Comparison of ENCODE assay signal across 21 mouse cellular contexts in the genomic region with DNA sequence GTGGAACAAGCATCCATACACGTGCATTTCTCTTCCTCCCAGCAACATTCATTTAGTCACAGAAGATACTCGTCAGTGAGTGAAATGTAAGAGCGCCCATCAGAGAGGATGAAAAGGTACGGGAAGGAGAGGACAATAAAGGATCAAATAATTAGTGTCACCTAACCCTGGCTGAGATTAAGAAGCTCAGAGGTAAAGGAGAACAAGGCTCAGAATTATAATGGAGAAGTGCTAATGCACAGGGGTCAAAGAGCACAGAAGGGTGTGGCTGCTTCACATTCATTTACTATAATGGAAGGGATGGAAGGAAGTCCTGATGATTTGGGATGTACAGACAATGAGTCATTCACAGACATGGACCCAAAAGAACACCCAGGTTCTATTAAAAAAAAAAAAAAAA. TPM values are rescaled to one million over a fixed set of nuclear protein-coding genes. Genes with fewer than 3 reads are reported as not detected.
A peak's percentile ranks its signal among the peaks of the same experiment; 100 is the strongest.
DNase-seq lines count a peak whose midpoint lies in the region; ATAC-seq and TF ChIP-seq lines count a peak whose summit lies in the region.
"Had no signal": no experiment of that assay in that cellular context is flagged by ENCODE, and none has a peak within 500 bp of the region (broad histone marks: within the 10 kb centered on the region; RNA-seq: fewer than 3 reads in every experiment).

No protein-coding gene starts in this region.

- intact Hi-C loops in gastrocnemius, adult 2 months (cut with DNase I), result no loop called here

- no peak overlapping the region for H3K4me3 ChIP-seq in midbrain, embryonic 11.5 days (ENCODE audit: low read depth, low read length)
- no peak overlapping the region for H3K4me3 ChIP-seq in midbrain, embryonic 16.5 days (ENCODE audit: low read depth, low read length)
- no peak overlapping the region for H3K4me3 ChIP-seq in ES-E14 (ENCODE audit: insufficient read depth in 1 of 2, low read depth in 1 of 2, low read length in 2 of 2, poor library complexity in 1 of 2, severe bottlenecking in 1 of 2)
- no peak overlapping the region for H3K4me3 ChIP-seq in gastrocnemius, adult 2 months
- H3K4me3 ChIP-seq: embryonic facial prominence, embryonic 12.5 days; forebrain, embryonic 13.5 days; forebrain, embryonic 15.5 days had no signal

- no peaks in the 10 kb centered on the region for H3K9me3 ChIP-seq in midbrain, embryonic 11.5 days (ENCODE audit: control insufficient read depth, low read length)
- no peaks in the 10 kb centered on the region for H3K9me3 ChIP-seq in midbrain, embryonic 16.5 days (replicated peaks; ENCODE audit: control insufficient read depth, low read length, poor library complexity, severe bottlenecking)
- H3K9me3 ChIP-seq in ES-E14 (ENCODE audit: control insufficient read depth, insufficient read depth, low read depth, low read length), result no peaks in the 10 kb centered on the region
- H3K9me3 ChIP-seq: embryonic facial prominence, embryonic 12.5 days; forebrain, embryonic 13.5 days; forebrain, embryonic 15.5 days had no signal

- 52% methylated on average over 4 of the region's 4 CpGs for WGBS in midbrain, embryonic 11.5 days
- 53% methylated on average over 4 of the region's 4 CpGs for WGBS in midbrain, embryonic 16.5 days

- no peaks in the 10 kb centered on the region for H3K4me1 ChIP-seq in midbrain, embryonic 11.5 days (ENCODE audit: control insufficient read depth, insufficient read depth, low read length)
- peaks cover 24% of the 10 kb centered on the region for H3K4me1 ChIP-seq in midbrain, embryonic 16.5 days (ENCODE audit: control insufficient read depth, insufficient read depth, low read length)
- H3K4me1 ChIP-seq in ES-E14 (ENCODE audit: control insufficient read depth in 2 of 2, insufficient read depth in 2 of 2, low read length in 2 of 2, poor library complexity in 1 of 2), result peaks cover 0 to 9% of the 10 kb centered on the region in 2 experiments; a peak in 2 of 4 replicates
- H3K4me1 ChIP-seq: embryonic facial prominence, embryonic 12.5 days had no signal

- no peak overlapping the region for H3K4me2 ChIP-seq in midbrain, embryonic 11.5 days
- H3K4me2 ChIP-seq in midbrain, embryonic 16.5 days (ENCODE audit: low read length), result no peak overlapping the region
- H3K4me2 ChIP-seq: embryonic facial prominence, embryonic 12.5 days; forebrain, embryonic 13.5 days; forebrain, embryonic 15.5 days had no signal

- peak; percentile 31 for DNase-seq in midbrain, embryonic 11.5 days (ENCODE audit: low spot score, missing footprints)
- DNase-seq in ES-E14 (ENCODE audit: low read depth, low spot score) (no peak), ZHBTc4 (ENCODE audit: low read depth, low spot score) (peak; percentile 51)
- no peak for DNase-seq in gastrocnemius, adult 2 months
- no peak for DNase-seq in heart, adult 18-20 months
- DNase-seq: adrenal gland, adult 2 months; adrenal gland, postnatal 10 days; adrenal gland, postnatal 25 days; cerebellum, adult 11 months; cerebellum, adult 18-20 months; cerebellum, adult 8-10 months; cerebellum, adult 9-11 months; cerebellum, postnatal 14 days; cerebellum, postnatal 36 days; embryo, embryonic 11 days; forebrain, postnatal 0 days had no signal

- no peak for TF ChIP-seq CTCF in gastrocnemius, adult 2 months (IDR thresholded peaks at IDR 0.05)

- no peak overlapping the region for H3K9ac ChIP-seq in midbrain, embryonic 11.5 days (ENCODE audit: low read length)
- H3K9ac ChIP-seq in midbrain, embryonic 16.5 days (ENCODE audit: low read depth, low read length), result no peak overlapping the region
- H3K9ac ChIP-seq in ES-E14 (ENCODE audit: insufficient read depth, low read depth, low read length, poor library complexity, severe bottlenecking), result no peak overlapping the region
- H3K9ac ChIP-seq: embryonic facial prominence, embryonic 12.5 days; forebrain, embryonic 13.5 days; forebrain, embryonic 15.5 days; forebrain, postnatal 0 days had no signal

- ATAC-seq in midbrain, embryonic 11.5 days (ENCODE audit: low FRiP score), result no peak
- ATAC-seq in midbrain, embryonic 16.5 days, result no peak
- ATAC-seq: forebrain, embryonic 13.5 days; forebrain, embryonic 15.5 days; forebrain, postnatal 0 days had no signal

- no peak overlapping the region for H3K27ac ChIP-seq in midbrain, embryonic 11.5 days (ENCODE audit: low read depth, low read length)
- H3K27ac ChIP-seq in midbrain, embryonic 16.5 days (ENCODE audit: low read length), result no peak overlapping the region
- H3K27ac ChIP-seq in ES-E14 (ENCODE audit: insufficient read depth, low read depth, low read length, poor library complexity, severe bottlenecking), result no peak overlapping the region
- no peak overlapping the region for H3K27ac ChIP-seq in gastrocnemius, adult 2 months
- H3K27ac ChIP-seq: embryonic facial prominence, embryonic 12.5 days; forebrain, embryonic 13.5 days; forebrain, embryonic 15.5 days had no signal

- H3K27me3 ChIP-seq in midbrain, embryonic 11.5 days (ENCODE audit: control insufficient read depth, insufficient read depth, low read length), result no peaks in the 10 kb centered on the region
- no peaks in the 10 kb centered on the region for H3K27me3 ChIP-seq in midbrain, embryonic 16.5 days (ENCODE audit: control insufficient read depth, insufficient read depth, low read depth, low read length)
- H3K27me3 ChIP-seq: forebrain, embryonic 13.5 days; forebrain, embryonic 15.5 days had no signal

- no peaks in the 10 kb centered on the region for H3K36me3 ChIP-seq in midbrain, embryonic 11.5 days (ENCODE audit: control insufficient read depth, insufficient read depth, low read length)
- H3K36me3 ChIP-seq in midbrain, embryonic 16.5 days (ENCODE audit: control insufficient read depth, insufficient read depth, low read length), result no peaks in the 10 kb centered on the region
- no peaks in the 10 kb centered on the region for H3K36me3 ChIP-seq in ES-E14 (ENCODE audit: control insufficient read depth, insufficient read depth, low read length, poor library complexity, severe bottlenecking)
- H3K36me3 ChIP-seq: embryonic facial prominence, embryonic 12.5 days; forebrain, embryonic 15.5 days had no signal

- in situ Hi-C loops in ES-E14 (cut with MboI; ENCODE audit: low sequenced_read_pairs in 2 of 2, unreplicated experiment in 2 of 2), result no loop called here

TF ChIP-seq in ES-E14, 5 proteins besides CTCF, POLR2A, EP300 and RAD21:
- TF ChIP-seq CHD2 (IDR thresholded peaks at IDR 0.05; ENCODE audit: low read depth, low read length) (no peak), ZC3H11A (IDR thresholded peaks at IDR 0.05; ENCODE audit: borderline replicate concordance, low read depth, low read length) (no peak), ZNF384 (IDR thresholded peaks at IDR 0.05; ENCODE audit: low read depth, low read length) (0 out of 2 replicates have a peak, but pooled peaks have one; percentile 54), MAFK (IDR thresholded peaks at IDR 0.05; ENCODE audit: insufficient read depth, low read depth, low read length) (no peak), HCFC1 (IDR thresholded peaks at IDR 0.05; ENCODE audit: borderline replicate concordance, insufficient read depth, low read length) (no peak)

RNA-seq across cellular contexts. Expression of gene Elavl2, which starts 36.6 kb away (rescaled TPM):
- 93.7 and 103 TPM in 2 replicates for polyA plus RNA-seq in midbrain, embryonic 11.5 days (2014; fragmentation: Nextera tagmentation; extraction: Ambion mirVana)
- polyA plus RNA-seq in midbrain, embryonic 16.5 days (2015; fragmentation: Nextera tagmentation; extraction: Ambion mirVana), result 158 and 161 TPM in 2 replicates
- 15.5 and 21.3 TPM in 2 replicates for total RNA-seq in ES-E14 (2012; rRNA removed)
- total RNA-seq in gastrocnemius, adult 2 months (2021), result under 1 TPM; 0.06 to 0.48 TPM
- total RNA-seq in heart, adult 18-20 months (2021), result under 1 TPM; 0.50 to 0.57 TPM
- total RNA-seq: MEL had no signal
- polyA plus RNA-seq: adrenal gland, adult 2 months had no signal

Comparison
In these comparisons a context has a peak if more than half of its experiments do, and no peak if none do; other contexts are left out.
1. DNase-seq: peak in midbrain, embryonic 11.5 days (single experiment) and ZHBTc4 (single experiment); none in ES-E14 (single experiment), gastrocnemius, adult 2 months (single experiment) and heart, adult 18-20 months (0 of 2).
2. RNA of gene Elavl2, which starts 36.6 kb away (total RNA-seq): 15.5 to 21.3 TPM in ES-E14; 0.50 to 0.57 TPM in heart, adult 18-20 months and 0.06 to 0.48 TPM in gastrocnemius, adult 2 months; every median in the first group is over 10 times any median in the second.